Mouse (Mus musculus) liver, embryonic 11.5 days (tissue): ENCODE data around the gene Dna2. TPM values are rescaled to one million over a fixed set of nuclear protein-coding genes. Genes with fewer than 3 reads are reported as not detected.
A peak's percentile ranks its signal among the peaks of the same experiment; 100 is the strongest.

Source experiments
- ATAC-seq: fragments of 200-750 bp; cut with Nextera tagmentation; replicated peaks from 2 replicates; pipeline ENCODE4 v1.8.0; 2017; ENCODE audit warnings: moderate number of reproducible peaks, mild to moderate bottlenecking, moderate TSS enrichment, moderate library complexity; ENCODE audit not compliant: low FRiP score
- DNase-seq: peaks from one replicate; pipeline ENCODE4 v3.0.0-alpha.2; 2017; ENCODE audit warnings: low spot score
- H3K27ac ChIP-seq: fragments of 300-500 bp; sonication (generic); 2 replicates; pipeline ENCODE4 v1.5.1; 2014; ENCODE audit warnings: mild to moderate bottlenecking, low read depth, low read length, control low read depth
- H3K27me3 ChIP-seq: fragments of 300-500 bp; sonication (generic); replicated peaks from 2 replicates; pipeline ENCODE4 v1.6.1; 2014; ENCODE audit warnings: low read length, mixed read lengths; ENCODE audit not compliant: control insufficient read depth, insufficient read depth
- H3K36me3 ChIP-seq: fragments of 300-500 bp; sonication (generic); 2 replicates; pipeline ENCODE4 v1.6.1; 2014; ENCODE audit warnings: mild to moderate bottlenecking, low read length, moderate library complexity, mixed read lengths; ENCODE audit not compliant: control insufficient read depth, insufficient read depth
- H3K4me1 ChIP-seq: fragments of 300-500 bp; sonication (generic); replicated peaks from 2 replicates; pipeline ENCODE4 v1.6.1; 2014; ENCODE audit warnings: low read length, mixed read lengths; ENCODE audit not compliant: control insufficient read depth, insufficient read depth
- H3K4me2 ChIP-seq: fragments of 300-500 bp; sonication (generic); 2 replicates; pipeline ENCODE4 v1.6.1; 2014; ENCODE audit warnings: mild to moderate bottlenecking, control low read depth, moderate library complexity
- H3K4me3 ChIP-seq: fragments of 300-500 bp; sonication (generic); 2 replicates; pipeline ENCODE4 v1.5.1; 2014; ENCODE audit warnings: low read depth, low read length, control low read depth
- H3K9ac ChIP-seq: fragments of 300-500 bp; sonication (generic); 2 replicates; pipeline ENCODE4 v1.6.1; 2014; ENCODE audit warnings: low read depth, low read length, control low read depth
- H3K9me3 ChIP-seq: fragments of 300-500 bp; sonication (generic); 2 replicates; pipeline ENCODE4 v1.6.1; 2016; ENCODE audit warnings: low read length, inconsistent platforms, mixed read lengths; ENCODE audit not compliant: control insufficient read depth
- WGBS: fragments of 180-500 bp; shearing (Covaris S2); extraction: QIAGEN DNeasy Blood & Tissue Kit; methylation state at CpG from one replicate; pipeline ENCODE4 v1.1.7; 2014; 5-methylcytosine and 5-hydroxymethylcytosine counted together
- polyA plus RNA-seq: library from polyadenylated mRNA; unstranded; fragments of >200 nt; fragmentation: Nextera tagmentation; extraction: Ambion mirVana; gene quantifications from 2 replicates; pipeline ENCODE4 v1.2.1, GENCODE M21; 2014

Dna2 gene
- polyA plus RNA-seq, 1 experiment from 2014 or later: 58.1 TPM

DNA sequence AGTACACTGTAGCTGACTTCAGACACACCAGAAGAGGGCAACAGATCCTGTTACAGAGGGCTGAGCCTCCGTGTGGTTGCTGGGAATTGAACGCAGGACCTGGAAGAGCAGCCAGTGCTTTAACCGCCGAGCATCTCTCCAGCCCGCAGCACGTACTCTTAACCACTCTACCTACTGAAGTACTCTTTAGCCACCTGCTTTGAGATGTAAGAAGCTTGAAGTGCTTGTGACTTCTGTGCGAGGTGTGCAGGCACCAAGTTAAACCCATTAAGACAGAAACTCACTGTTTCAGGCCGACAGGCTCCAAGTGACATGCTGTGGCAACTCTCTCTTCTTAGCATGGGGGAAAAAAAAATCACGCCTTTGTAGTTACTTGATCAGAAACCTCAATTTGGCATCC is 67.3 kb downstream of the Dna2 start:
- no peaks in the 10 kb centered on the region for H3K9me3 ChIP-seq
- no peak overlapping the region for H3K27ac ChIP-seq
- DNase-seq (no peak), ATAC-seq (no peak)
- H3K4me2 ChIP-seq: no peak overlapping the region
- H3K27me3 ChIP-seq: no peaks in the 10 kb centered on the region
- H3K9ac ChIP-seq: no peak overlapping the region
- 89% methylated on average over 9 of the region's 9 CpGs for WGBS
- peaks cover 29% of the 10 kb centered on the region for H3K36me3 ChIP-seq
- no peaks in the 10 kb centered on the region for H3K4me1 ChIP-seq
- no peak overlapping the region for H3K4me3 ChIP-seq

DNA sequence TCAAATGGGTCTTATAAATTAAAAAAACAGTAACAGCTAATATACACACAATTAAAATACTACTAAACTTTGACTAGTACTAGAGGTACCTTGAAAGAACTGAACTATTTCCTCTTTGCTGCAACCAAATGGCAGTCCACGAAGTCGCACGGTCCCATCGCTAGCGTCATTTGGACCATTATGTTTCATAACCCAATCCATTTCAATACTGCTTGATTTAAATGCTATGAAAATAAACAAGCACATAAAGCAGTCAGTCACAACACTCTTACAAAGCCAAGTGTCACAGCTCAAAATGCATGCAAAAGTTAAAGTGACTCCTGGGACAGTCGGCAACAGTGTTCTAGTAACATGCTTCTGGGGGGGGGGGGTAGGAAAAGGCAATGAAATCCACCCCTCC is 72.5 kb downstream of the Dna2 start:
- Histone ChIP-seq H3K27ac (no peak overlapping the region), H3K9ac (no peak overlapping the region), H3K27me3 (no peaks in the 10 kb centered on the region), H3K4me1 (peaks cover 11% of the 10 kb centered on the region), H3K4me3 (no peak overlapping the region), H3K36me3 (peaks cover 16% of the 10 kb centered on the region), H3K4me2 (no peak overlapping the region), H3K9me3 (no peaks in the 10 kb centered on the region)
- DNase-seq (no peak), ATAC-seq (no peak)
- 92% methylated on average over 6 of the region's 6 CpGs for WGBS

DNA sequence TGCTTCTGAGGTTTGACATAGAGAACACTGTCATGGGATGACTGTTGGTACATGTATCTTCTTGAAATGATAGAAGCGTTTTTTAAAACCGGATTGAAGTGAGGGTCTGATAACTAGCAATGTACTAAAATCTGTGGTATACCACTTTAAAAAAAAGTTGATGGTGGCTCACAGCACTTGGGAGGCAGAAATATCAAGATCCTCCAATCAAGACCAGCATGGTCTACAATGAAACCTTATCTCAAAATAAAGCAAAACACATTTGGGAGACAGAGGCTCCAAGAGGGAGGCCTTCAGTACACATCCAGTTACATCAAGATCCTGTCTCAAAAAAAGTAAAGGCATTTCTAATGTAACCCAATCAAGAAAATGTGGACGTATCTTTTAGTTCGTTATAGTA is 74.9 kb downstream of the Dna2 start:
- Histone ChIP-seq H3K9ac (no peak overlapping the region), H3K4me3 (peak overlapping the region; percentile 91), H3K27me3 (no peaks in the 10 kb centered on the region), H3K9me3 (no peaks in the 10 kb centered on the region), H3K27ac (no peak overlapping the region), H3K4me2 (peak overlapping the region; percentile 73), H3K36me3 (peaks cover 7% of the 10 kb centered on the region), H3K4me1 (peaks cover 15% of the 10 kb centered on the region)
- 38% methylated on average over 4 of the region's 4 CpGs for WGBS
- no peak for DNase-seq
- no peak for ATAC-seq

DNA sequence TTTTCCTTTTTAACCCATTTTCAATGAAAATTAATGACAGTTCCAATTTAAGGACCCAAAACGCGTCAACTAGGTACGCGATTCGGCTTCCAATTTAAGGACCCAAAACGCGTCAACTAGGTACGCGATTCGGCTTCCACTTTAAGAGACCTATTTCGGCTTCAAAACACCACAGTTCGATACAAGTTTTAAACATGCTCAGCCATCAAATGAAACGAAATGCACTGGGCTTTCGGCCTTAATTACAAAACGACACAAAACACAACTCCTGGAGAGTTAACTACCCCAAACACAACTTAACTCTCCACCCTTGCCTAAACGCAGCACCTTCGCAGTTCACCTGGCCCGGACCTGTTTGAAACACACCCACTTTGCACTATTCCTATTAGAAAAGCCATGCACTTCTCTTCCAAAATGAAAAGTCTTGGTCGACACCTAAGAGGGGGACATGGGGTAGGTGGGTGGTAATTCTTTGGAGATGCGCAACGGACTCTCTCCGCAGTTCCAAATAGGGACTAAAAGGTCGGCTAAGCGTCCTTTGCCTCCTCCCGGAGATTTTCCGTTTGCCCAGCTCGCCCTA is 75.8 kb downstream of the Dna2 start:
- Histone ChIP-seq H3K9ac (peak overlapping the region; percentile 99), H3K27me3 (no peaks in the 10 kb centered on the region), H3K4me2 (peak overlapping the region; percentile 73), H3K4me3 (peak overlapping the region; percentile 91), H3K4me1 (peaks cover 15% of the 10 kb centered on the region), H3K9me3 (no peaks in the 10 kb centered on the region), H3K36me3 (no peaks in the 10 kb centered on the region; the same call in none of the 2 replicates), H3K27ac (peak overlapping the region; percentile 99)
- WGBS: under 1% methylated on average over 27 of the region's 27 CpGs
- DNase-seq: no peak
- no peak for ATAC-seq

DNA sequence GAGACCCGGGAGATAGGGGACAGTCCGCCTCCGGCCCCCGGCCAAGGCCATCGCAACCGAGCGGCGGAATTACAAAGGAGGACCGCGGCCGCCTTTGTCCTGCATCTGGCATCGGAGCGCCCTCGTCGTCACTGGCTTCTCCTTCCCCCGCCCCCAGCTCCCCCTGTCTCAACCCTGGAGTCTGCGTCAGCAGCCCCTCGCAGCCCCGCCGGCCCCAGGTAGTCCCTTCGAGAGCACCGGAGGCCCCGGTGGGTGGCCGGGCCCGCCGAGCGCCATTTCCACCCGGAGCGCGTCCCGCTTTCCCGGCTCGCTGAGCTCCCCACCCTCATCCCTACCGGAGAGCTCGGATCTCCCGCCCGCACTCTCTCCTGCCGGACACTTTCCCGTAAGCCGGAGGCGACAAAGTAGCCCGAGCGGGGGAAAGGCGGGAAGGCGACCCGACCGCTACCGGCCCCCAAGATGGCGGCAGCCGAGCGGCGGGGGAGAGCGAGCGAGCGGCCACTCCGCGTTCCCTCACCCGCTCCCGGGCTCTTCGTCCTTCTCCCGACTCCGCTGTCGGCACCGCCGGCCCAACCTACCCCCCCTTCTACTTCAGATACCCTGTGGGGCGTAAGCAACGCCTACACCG is 76.4 kb downstream of the Dna2 start:
- Histone ChIP-seq H3K4me3 (peak overlapping the region; percentile 91), H3K9ac (peak overlapping the region; percentile 99), H3K4me1 (peaks cover 15% of the 10 kb centered on the region), H3K27me3 (no peaks in the 10 kb centered on the region), H3K9me3 (no peaks in the 10 kb centered on the region), H3K36me3 (no peaks in the 10 kb centered on the region), H3K27ac (peak overlapping the region; percentile 99), H3K4me2 (peak overlapping the region; percentile 73)
- DNase-seq (no peak), ATAC-seq (peak; percentile 13)
- WGBS: 1% methylated on average over 68 of the region's 68 CpGs

Other genes with a start within 250 kb of the Dna2 start
- gene Stox1, start 220.9 kb upstream of the Dna2 start, polyA plus RNA-seq: 0.47 and 1.0 TPM in 2 replicates
- 116 and 123 TPM in 2 replicates for gene Ccar1, start 154.7 kb upstream of the Dna2 start, polyA plus RNA-seq
- gene Tet1, start 38.0 kb upstream of the Dna2 start, polyA plus RNA-seq: 11.7 and 12.9 TPM in 2 replicates
- gene Slc25a16, start 26.4 kb upstream of the Dna2 start, polyA plus RNA-seq: 13.5 and 15.7 TPM in 2 replicates
- 5.7 and 9.8 TPM in 2 replicates for gene Rufy2, start 33.2 kb downstream of the Dna2 start, polyA plus RNA-seq
- gene Hnrnph3, start 77.2 kb downstream of the Dna2 start, polyA plus RNA-seq: 52.6 and 57.1 TPM in 2 replicates
- 0.73 and 1.2 TPM in 2 replicates for gene Pbld2, start 77.3 kb downstream of the Dna2 start, polyA plus RNA-seq
- 1.9 and 2.5 TPM in 2 replicates for gene Pbld1, start 113.1 kb downstream of the Dna2 start, polyA plus RNA-seq
- not detected in 2 replicates for gene Atoh7, start 152.6 kb downstream of the Dna2 start, polyA plus RNA-seq